Mouse (Mus musculus) CH12.LX (cell line): Measurements from ENCODE around the gene Lsr. TPM values are rescaled to one million over a fixed set of nuclear protein-coding genes. Genes with fewer than 3 reads are reported as not detected.

Source experiments
- DNase-seq: peaks from one replicate; pipeline ENCODE4 v3.0.0-alpha.2; 2013; ENCODE audit errors: extremely low read depth
- H3K27ac ChIP-seq: 2 replicates; pipeline ENCODE4 v1.5.1; 2012; ENCODE audit warnings: low read depth, mild to moderate bottlenecking, control low read depth, moderate library complexity; ENCODE audit not compliant: insufficient read depth
- H3K27me3 ChIP-seq: replicated peaks from 2 replicates; pipeline ENCODE3; 2012; ENCODE audit warnings: inconsistent platforms
- H3K36me3 ChIP-seq, 2 experiments: replicated peaks in 1 of 2; 2 replicates each; pipeline versions ENCODE3 to v1.6.1; 2012; ENCODE audit warnings: inconsistent platforms in 1 of 2, low read length in 1 of 2, mild to moderate bottlenecking in 1 of 2, mixed read lengths in 1 of 2, moderate library complexity in 1 of 2; ENCODE audit not compliant: control insufficient read depth in 1 of 2, insufficient read depth in 1 of 2
- H3K4me1 ChIP-seq, 2 experiments: 2 replicates each; pipeline ENCODE4 v1.6.1; 2012; ENCODE audit warnings: inconsistent platforms in 1 of 2, moderate library complexity in 1 of 2; ENCODE audit not compliant: insufficient read depth in 2 of 2, control insufficient read depth in 1 of 2
- H3K4me2 ChIP-seq: 2 replicates; pipeline ENCODE4 v1.6.1; 2012; ENCODE audit warnings: low read depth, mild to moderate bottlenecking, control low read depth; ENCODE audit not compliant: poor library complexity, insufficient read depth, severe bottlenecking
- H3K4me3 ChIP-seq, 3 experiments: fragments of 150-350 bp in 1 of 3; sonication (generic) in 1 of 3; replicated peaks in 1 of 3; 2 replicates each; pipeline versions ENCODE3 to v1.5.1; 2011 to 2012; ENCODE audit warnings: low read depth in 2 of 3, low read length in 2 of 3, mild to moderate bottlenecking in 2 of 3, moderate library complexity in 2 of 3, control low read depth in 1 of 3, improper control_type of control experiment in 1 of 3, inconsistent platforms in 1 of 3, mixed read lengths in 1 of 3; ENCODE audit not compliant: poor library complexity in 1 of 3
- H3K79me2 ChIP-seq: replicated peaks from 2 replicates; pipeline ENCODE4 v1.6.1; 2012; ENCODE audit warnings: mild to moderate bottlenecking, moderate library complexity; ENCODE audit not compliant: control insufficient read depth, poor library complexity, insufficient read depth, severe bottlenecking; ENCODE audit errors: extremely low read depth
- H3K9ac ChIP-seq: 2 replicates; pipeline ENCODE4 v1.6.1; 2012; ENCODE audit warnings: low read depth, mild to moderate bottlenecking, control low read depth, moderate library complexity; ENCODE audit not compliant: insufficient read depth
- H3K9me3 ChIP-seq: replicated peaks from 2 replicates; pipeline ENCODE3; 2012; ENCODE audit warnings: low read length, inconsistent platforms, mixed read lengths
- CHD2 ChIP-seq: IDR thresholded peaks from 2 replicates; pipeline ENCODE4 v1.6.1; 2011; ENCODE audit warnings: low read length, improper control_type of control experiment
- E2F4 ChIP-seq: IDR thresholded peaks from 2 replicates; pipeline ENCODE4 v1.6.1; 2011; ENCODE audit warnings: low read depth, low read length, improper control_type of control experiment; ENCODE audit not compliant: insufficient replicate concordance
- ELF1 ChIP-seq: IDR thresholded peaks from 2 replicates; pipeline ENCODE4 v1.6.1; 2014; ENCODE audit warnings: low read depth, mild to moderate bottlenecking, inconsistent platforms, low read length, improper control_type of control experiment
- HCFC1 ChIP-seq: IDR thresholded peaks from 2 replicates; pipeline ENCODE4 v1.6.1; 2012; ENCODE audit warnings: low read depth, mild to moderate bottlenecking, inconsistent platforms, low read length, improper control_type of control experiment
- JUN ChIP-seq: IDR thresholded peaks from 2 replicates; pipeline ENCODE4 v1.6.1; 2011; ENCODE audit warnings: low read depth, mild to moderate bottlenecking, low read length, improper control_type of control experiment, moderate library complexity; ENCODE audit not compliant: insufficient read depth
- JUND ChIP-seq: conservative IDR thresholded peaks from 2 replicates; pipeline ENCODE4 v1.6.1; 2011; ENCODE audit warnings: low read depth, low read length, improper control_type of control experiment
- KAT2A ChIP-seq: IDR thresholded peaks from 2 replicates; pipeline ENCODE4 v1.6.1; 2012; ENCODE audit warnings: low read length, improper control_type of control experiment, inconsistent platforms; ENCODE audit not compliant: insufficient replicate concordance
- MAFK ChIP-seq: IDR thresholded peaks from 2 replicates; pipeline ENCODE4 v1.6.1; 2011; ENCODE audit warnings: low read length, improper control_type of control experiment; ENCODE audit not compliant: insufficient replicate concordance
- MAX ChIP-seq: IDR thresholded peaks from 2 replicates; pipeline ENCODE4 v1.6.1; 2011; ENCODE audit warnings: low read length, improper control_type of control experiment
- MAZ ChIP-seq: IDR thresholded peaks from 2 replicates; pipeline ENCODE4 v1.6.1; 2012; ENCODE audit warnings: low read depth, mild to moderate bottlenecking, inconsistent platforms, low read length, improper control_type of control experiment, moderate library complexity
- MEF2A ChIP-seq: IDR thresholded peaks from 2 replicates; pipeline ENCODE4 v1.6.1; 2014; ENCODE audit warnings: low read depth, mild to moderate bottlenecking, inconsistent platforms, low read length, improper control_type of control experiment, borderline replicate concordance
- MYC ChIP-seq: IDR thresholded peaks from 2 replicates; pipeline ENCODE4 v1.6.1; 2011; ENCODE audit warnings: low read depth, mild to moderate bottlenecking, improper control_type of control experiment, low read length
- NELFE ChIP-seq: IDR thresholded peaks from 2 replicates; pipeline ENCODE4 v1.6.1; 2011; ENCODE audit warnings: low read depth, low read length, improper control_type of control experiment
- NRF1 ChIP-seq: IDR thresholded peaks from 2 replicates; pipeline ENCODE4 v1.6.1; 2014; ENCODE audit warnings: low read depth, mild to moderate bottlenecking, inconsistent platforms, low read length, improper control_type of control experiment, moderate library complexity
- PAX5 ChIP-seq: IDR thresholded peaks from 2 replicates; pipeline ENCODE4 v1.6.1; 2012; ENCODE audit warnings: low read length, inconsistent platforms, mixed read lengths
- POLR2A ChIP-seq: IDR thresholded peaks from 2 replicates; pipeline ENCODE4 v1.6.1; 2011; ENCODE audit warnings: low read depth, mild to moderate bottlenecking, improper control_type of control experiment, low read length
- POLR2AphosphoS2 ChIP-seq: IDR thresholded peaks from 2 replicates; pipeline ENCODE4 v1.6.1; 2011; ENCODE audit warnings: low read depth, low read length, improper control_type of control experiment
- RAD21 ChIP-seq: IDR thresholded peaks from 2 replicates; pipeline ENCODE4 v1.6.1; 2011; ENCODE audit warnings: low read depth, mild to moderate bottlenecking, low read length, improper control_type of control experiment, moderate library complexity
- SIN3A ChIP-seq: IDR thresholded peaks from 2 replicates; pipeline ENCODE4 v1.6.1; 2012; ENCODE audit warnings: low read length, improper control_type of control experiment, inconsistent platforms
- SMC3 ChIP-seq: IDR thresholded peaks from 2 replicates; pipeline ENCODE4 v1.6.1; 2011; ENCODE audit warnings: low read depth, low read length, improper control_type of control experiment
- TBP ChIP-seq: conservative IDR thresholded peaks from 2 replicates; pipeline ENCODE4 v1.6.1; 2011; ENCODE audit warnings: low read depth, low read length, improper control_type of control experiment
- TCF12 ChIP-seq: IDR thresholded peaks from 2 replicates; pipeline ENCODE4 v1.6.1; 2014; ENCODE audit warnings: low read depth, mild to moderate bottlenecking, inconsistent platforms, low read length, improper control_type of control experiment
- UBTF ChIP-seq: IDR thresholded peaks from 2 replicates; pipeline ENCODE4 v1.6.1; 2012; ENCODE audit warnings: low read depth, mild to moderate bottlenecking, inconsistent platforms, low read length, improper control_type of control experiment, moderate library complexity
- USF1 ChIP-seq: IDR thresholded peaks from 2 replicates; pipeline ENCODE4 v1.6.1; 2014; ENCODE audit warnings: low read depth, mild to moderate bottlenecking, inconsistent platforms, low read length, improper control_type of control experiment
- USF2 ChIP-seq: conservative IDR thresholded peaks from 2 replicates; pipeline ENCODE4 v1.6.1; 2011; ENCODE audit warnings: low read depth, low read length, improper control_type of control experiment
- ZKSCAN1 ChIP-seq: IDR thresholded peaks from 2 replicates; pipeline ENCODE4 v1.6.1; 2012; ENCODE audit warnings: low read depth, inconsistent platforms, low read length, improper control_type of control experiment, borderline replicate concordance
- ZMIZ1 ChIP-seq: IDR thresholded peaks from 2 replicates; pipeline ENCODE4 v1.6.1; 2012; ENCODE audit warnings: low read depth, mild to moderate bottlenecking, inconsistent platforms, low read length, improper control_type of control experiment
- ZNF384 ChIP-seq: IDR thresholded peaks from 2 replicates; pipeline ENCODE4 v1.6.1; 2012; ENCODE audit warnings: low read depth, low read length, improper control_type of control experiment, inconsistent platforms
- dilution Hi-C: fragments of 300-500 bp; cut with MboI; formaldehyde crosslinking; loops from 2 replicates; pipeline ENCODE4 v1.14.3; 2020; ENCODE audit warnings: low sequenced_read_pairs; ENCODE audit not compliant: extremely low pct_unique_long_range_greater_than_20kb, extremely low pct_ligation_motif_present
- in situ Hi-C: fragments of 300-500 bp; cut with MboI; formaldehyde crosslinking; loops from 3 replicates; pipeline ENCODE4 v1.14.3; 2019; ENCODE audit warnings: low sequenced_read_pairs, low pct_ligation_motif_present, low pct_unique_long_range_greater_than_20kb, mixed read lengths
- polyA plus RNA-seq: library from polyadenylated mRNA; unstranded; fragments of >175 nt; gene quantifications from 2 replicates; pipeline ENCODE4 v1.2.1, GENCODE M21; 2012; ENCODE audit warnings: low read depth; ENCODE audit not compliant: insufficient read length
- total RNA-seq, 2 experiments: library from RNA; depleted of rRNA; stranded (reverse); fragments of 300-350 nt in 1 of 2; fragments of >200 nt in 1 of 2; gene quantifications; 2 replicates each; pipeline ENCODE4 v1.2.3; 2012 to 2014

Gene Lsr
- total and polyA plus RNA-seq, 3 experiments, result 0.12 to 0.13 TPM; not detected in 1

- in situ Hi-C loops, result no loop called here
- H3K79me2 ChIP-seq, result no peaks in the 10 kb centered on the region; the same call in 1 of the 2 replicates
- TF ChIP-seq MEF2A (no peak), ELF1 (no peak), JUND (no peak), PAX5 (no peak), SMC3 (no peak), TBP (no peak), ZKSCAN1 (no peak), MAZ (no peak), SIN3A (no peak)
- TF ChIP-seq, all 38 proteins: peak for 0
- Histone ChIP-seq H3K27me3 (no peaks in the 10 kb centered on the region), H3K4me3 (peak overlapping the region; percentile 67 to 91 (median 88)), H3K9ac (peak overlapping the region; percentile 100), H3K27ac (no peak overlapping the region), H3K9me3 (no peaks in the 10 kb centered on the region), H3K4me1 (peaks cover 21 to 36% of the 10 kb centered on the region in 2 experiments), H3K36me3 (peaks cover 16 to 34% of the 10 kb centered on the region in 2 experiments), H3K4me2 (peak overlapping the region; percentile 70)
- dilution Hi-C loops, result no loop called here
- DNase-seq, result no peak
Measured at GRCm38 (mm10) chr7:30958109-30958865, 15.0 kb downstream of the Lsr start.

DNA sequence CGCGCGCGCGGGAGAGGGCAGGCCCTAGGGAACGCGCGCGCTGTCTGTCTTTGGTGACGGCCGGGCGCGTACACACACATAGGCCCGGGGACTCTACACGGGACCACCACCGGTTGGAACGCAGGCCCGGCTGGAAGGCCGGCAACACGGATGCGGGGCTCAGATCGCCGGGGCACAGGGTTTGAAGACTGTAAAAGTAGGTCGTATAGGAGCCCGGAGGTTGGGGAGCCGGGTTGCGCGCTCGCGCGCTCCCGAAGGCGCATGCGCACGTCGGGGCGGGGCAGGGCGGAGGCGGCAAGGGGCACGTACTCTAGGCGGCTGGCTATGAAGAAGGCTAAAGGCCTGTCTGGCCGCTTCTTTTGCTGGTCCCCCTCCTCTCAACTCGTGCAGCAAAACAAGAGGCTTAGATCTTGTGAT is 15.9 kb downstream of the Lsr start:
- dilution Hi-C loops, result no loop called here

More for the DNA sequence above, 15.9 kb downstream of the Lsr start:
- Histone ChIP-seq H3K4me3 (peak overlapping the region; percentile 67 to 91 (median 88)), H3K4me2 (peak overlapping the region; percentile 70; the same call in 1 of the 2 replicates), H3K9me3 (no peaks in the 10 kb centered on the region), H3K4me1 (peaks cover 21 to 45% of the 10 kb centered on the region in 2 experiments), H3K27me3 (no peaks in the 10 kb centered on the region), H3K36me3 (peaks cover 24 to 43% of the 10 kb centered on the region in 2 experiments), H3K79me2 (no peaks in the 10 kb centered on the region; the same call in 1 of the 2 replicates), H3K27ac (peak overlapping the region; percentile 69), H3K9ac (peak overlapping the region; percentile 100)
- peak; percentile 79 for DNase-seq
- TF ChIP-seq MYC, result no peak
- TF ChIP-seq USF2, result no peak
- peak; percentile 79 for TF ChIP-seq POLR2A
- no peak for TF ChIP-seq RAD21
- TF ChIP-seq NELFE, result peak; percentile 74
- peak; percentile 89 for TF ChIP-seq NRF1
- TF ChIP-seq TCF12, result peak; percentile 68; the same call in 1 of the 2 replicates
- TF ChIP-seq UBTF, result peak; percentile 66; the same call in 1 of the 2 replicates
- TF ChIP-seq SMC3, result no peak
- TF ChIP-seq ZNF384, result no peak
- TF ChIP-seq POLR2AphosphoS2, result peak; percentile 51; the same call in 1 of the 2 replicates
- TF ChIP-seq MAX, result peak; percentile 50; the same call in 1 of the 2 replicates
- TF ChIP-seq HCFC1, result peak; percentile 57
- TF ChIP-seq JUND, result no peak
- TF ChIP-seq MAFK, result no peak
- no peak for TF ChIP-seq CHD2
- peak; percentile 36; the same call in 1 of the 2 replicates for TF ChIP-seq E2F4
- no peak for TF ChIP-seq USF1
- peak; percentile 55; the same call in 1 of the 2 replicates for TF ChIP-seq TBP
- TF ChIP-seq ZMIZ1, result peak; percentile 21; the same call in 1 of the 2 replicates
- TF ChIP-seq KAT2A, result 0 out of 2 replicates have a peak, but pooled peaks have one; percentile 47
- no peak for TF ChIP-seq JUN
- TF ChIP-seq MAZ, result no peak
- in situ Hi-C loops, result no loop called here
